Mouse (Mus musculus) stomach, embryonic 16.5 days (tissue): ENCODE data around the gene Hus1b. TPM values are rescaled to one million over a fixed set of nuclear protein-coding genes. Genes with fewer than 3 reads are reported as not detected.
A peak's percentile ranks its signal among the peaks of the same experiment; 100 is the strongest.

Source experiments
- ATAC-seq: fragments of 200-750 bp; cut with Nextera tagmentation; 2 replicates; pipeline ENCODE4 v1.8.0; 2017; ENCODE audit warnings: moderate number of reproducible peaks, moderate TSS enrichment; ENCODE audit not compliant: insufficient read depth, low FRiP score
- H3K27ac ChIP-seq: fragments of 300-500 bp; sonication (generic); 2 replicates; pipeline ENCODE4 v1.5.1; 2014; ENCODE audit warnings: low read length
- H3K27me3 ChIP-seq: fragments of 300-500 bp; sonication (generic); 2 replicates; pipeline ENCODE4 v1.6.1; 2014; ENCODE audit warnings: low read length, control low read depth, mixed read lengths; ENCODE audit not compliant: control insufficient read depth, insufficient read depth
- H3K36me3 ChIP-seq: fragments of 300-500 bp; sonication (generic); 2 replicates; pipeline ENCODE4 v1.6.1; 2014; ENCODE audit warnings: low read length; ENCODE audit not compliant: control insufficient read depth, insufficient read depth
- H3K4me1 ChIP-seq: fragments of 300-500 bp; sonication (generic); 2 replicates; pipeline ENCODE4 v1.6.1; 2014; ENCODE audit warnings: low read length, control low read depth, mixed read lengths; ENCODE audit not compliant: control insufficient read depth, insufficient read depth
- H3K4me2 ChIP-seq: fragments of 300-500 bp; sonication (generic); 2 replicates; pipeline ENCODE4 v1.6.1; 2014; ENCODE audit warnings: low read depth, low read length, mixed read lengths
- H3K4me3 ChIP-seq: fragments of 300-500 bp; sonication (generic); replicated peaks from 2 replicates; pipeline ENCODE4 v1.5.1; 2014; ENCODE audit warnings: mild to moderate bottlenecking, low read length
- H3K9ac ChIP-seq: fragments of 300-500 bp; sonication (generic); 2 replicates; pipeline ENCODE4 v1.6.1; 2014; ENCODE audit warnings: low read length
- H3K9me3 ChIP-seq: fragments of 300-500 bp; sonication (generic); replicated peaks from 2 replicates; pipeline ENCODE4 v1.6.1; 2016; ENCODE audit warnings: low read length, control low read depth; ENCODE audit not compliant: control insufficient read depth
- WGBS: fragments of 180-500 bp; shearing (Covaris S2); extraction: QIAGEN DNeasy Blood & Tissue Kit; methylation state at CpG from one replicate; pipeline ENCODE4 v1.1.7; 2014; 5-methylcytosine and 5-hydroxymethylcytosine counted together
- polyA plus RNA-seq: library from polyadenylated mRNA; unstranded; fragments of >200 nt; fragmentation: Nextera tagmentation; extraction: Ambion mirVana; gene quantifications from 2 replicates; pipeline ENCODE4 v1.2.1, GENCODE M21; 2015

The Hus1b gene
- not detected in 2 replicates for polyA plus RNA-seq

DNA sequence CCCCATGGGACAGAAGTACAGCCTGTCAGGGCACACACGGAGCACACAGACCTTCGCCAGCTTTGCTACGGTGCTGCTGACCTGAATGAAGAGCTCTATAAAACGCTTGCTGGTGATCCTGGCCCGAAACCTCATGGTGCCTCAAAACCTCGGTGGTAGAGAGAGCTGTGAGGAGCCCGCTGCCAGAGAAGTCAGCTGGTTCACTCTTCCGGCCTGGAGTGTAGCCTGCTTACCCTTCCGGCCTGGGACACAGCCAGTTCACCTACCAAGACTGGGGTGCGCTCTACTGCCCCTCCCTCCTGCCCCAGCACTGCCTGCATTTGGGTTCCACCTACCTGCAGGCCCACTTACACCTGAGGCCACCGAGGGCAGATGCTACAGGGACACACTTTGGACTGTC, at the start of gene Hus1b:
Gene Hus1b (minus strand): TSS at position 220 of the 400 bp plus-strand sequence.
- Histone ChIP-seq H3K27ac (no peak within 1 kb of the TSS), H3K4me3 (no peak within 1 kb of the TSS), H3K4me1 (peaks cover 13% of the 10 kb centered on the region), H3K4me2 (no peak within 1 kb of the TSS), H3K9ac (no peak within 1 kb of the TSS), H3K36me3 (no peaks in the 10 kb centered on the region), H3K27me3 (no peaks in the 10 kb centered on the region), H3K9me3 (no peaks in the 10 kb centered on the region)
- WGBS, result 88% methylated on average over 11 of the region's 11 CpGs
- no peak for ATAC-seq

DNA sequence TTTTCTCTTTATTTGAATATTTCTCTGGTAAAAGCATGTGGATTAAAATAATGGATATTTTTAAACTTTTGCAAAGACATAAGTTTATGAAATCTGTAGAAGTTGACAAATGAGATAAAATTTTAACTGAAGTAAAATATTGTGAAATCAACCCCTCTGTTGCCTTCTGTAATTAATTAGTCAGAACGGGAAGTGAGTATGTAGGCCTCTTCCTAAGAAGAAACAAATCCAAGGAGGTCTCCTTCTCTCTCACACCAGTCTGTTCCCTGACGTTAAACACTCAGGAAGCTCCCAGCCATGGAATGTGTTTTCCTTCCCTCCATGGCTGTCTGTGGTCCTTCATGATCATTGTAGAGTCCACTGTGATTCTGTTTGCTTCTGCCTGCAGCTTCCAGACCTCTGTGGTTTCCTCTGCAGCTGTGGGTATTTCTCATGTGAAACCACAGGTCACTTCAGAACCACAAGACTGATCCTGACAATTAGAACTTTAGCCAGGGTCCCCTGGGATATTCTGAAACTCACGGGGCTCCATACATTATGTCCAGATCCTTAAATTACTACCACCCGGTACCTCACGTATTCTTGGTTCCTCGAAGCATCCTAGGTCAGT, 46.8 kb upstream of the Hus1b start:
- H3K4me2 ChIP-seq, result no peak overlapping the region
- no peaks in the 10 kb centered on the region for H3K9me3 ChIP-seq
- no peaks in the 10 kb centered on the region for H3K4me1 ChIP-seq
- no peak overlapping the region for H3K9ac ChIP-seq
- WGBS, result 65% methylated on average over 6 of the region's 6 CpGs
- H3K27me3 ChIP-seq, result no peaks in the 10 kb centered on the region
- H3K27ac ChIP-seq, result no peak overlapping the region
- no peak for ATAC-seq
- no peak overlapping the region for H3K4me3 ChIP-seq
- H3K36me3 ChIP-seq, result no peaks in the 10 kb centered on the region

DNA sequence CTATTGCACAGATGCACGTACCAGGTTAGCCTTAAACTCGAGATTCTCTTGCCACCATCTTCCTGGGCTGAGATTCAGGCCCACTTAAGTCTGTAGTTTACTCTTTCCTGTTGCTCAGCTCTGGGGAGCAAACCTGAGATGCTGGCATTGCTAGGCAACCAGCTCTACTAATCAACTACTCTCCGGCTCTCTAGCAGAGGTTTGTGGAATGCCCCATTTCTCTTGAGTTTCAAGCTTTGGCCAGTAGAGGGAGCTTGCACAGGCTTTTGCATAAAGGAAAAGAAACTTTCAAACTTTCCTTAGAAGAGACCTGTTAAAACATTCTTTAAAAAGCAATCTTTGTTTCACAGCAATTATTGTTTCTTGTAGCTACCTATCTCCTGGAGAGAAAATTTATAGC, 46.3 kb upstream of the Hus1b start:
- H3K4me2 ChIP-seq, result no peak overlapping the region
- no peaks in the 10 kb centered on the region for H3K36me3 ChIP-seq
- no peak for ATAC-seq
- no peaks in the 10 kb centered on the region for H3K4me1 ChIP-seq
- no peaks in the 10 kb centered on the region for H3K27me3 ChIP-seq
- 31% methylated on average over 3 of the region's 3 CpGs for WGBS
- H3K9ac ChIP-seq, result no peak overlapping the region
- H3K9me3 ChIP-seq, result no peaks in the 10 kb centered on the region
- H3K4me3 ChIP-seq, result no peak overlapping the region
- no peak overlapping the region for H3K27ac ChIP-seq

- H3K27me3 ChIP-seq, result no peaks in the 10 kb centered on the region
- no peak overlapping the region for H3K9ac ChIP-seq
- ATAC-seq, result 0 out of 2 replicates have a peak, but pooled peaks have one; percentile 38
- WGBS, result 22% methylated on average over 9 of the region's 9 CpGs
- no peak overlapping the region for H3K4me3 ChIP-seq
- no peak overlapping the region for H3K27ac ChIP-seq
- H3K36me3 ChIP-seq, result no peaks in the 10 kb centered on the region
- peaks cover 10% of the 10 kb centered on the region; the same call in 1 of the 2 replicates for H3K4me1 ChIP-seq
- H3K9me3 ChIP-seq, result no peaks in the 10 kb centered on the region
- H3K4me2 ChIP-seq, result no peak overlapping the region
Measured at GRCm38 (mm10) chr13:30990233-30990632, 42.7 kb upstream of the Hus1b start.

- no peak for ATAC-seq
- Histone ChIP-seq H3K36me3 (no peaks in the 10 kb centered on the region), H3K9me3 (no peaks in the 10 kb centered on the region), H3K9ac (no peak overlapping the region), H3K4me1 (peaks cover 10% of the 10 kb centered on the region; the same call in 1 of the 2 replicates), H3K27me3 (no peaks in the 10 kb centered on the region), H3K27ac (peak overlapping the region; percentile 13; the same call in 1 of the 2 replicates), H3K4me3 (no peak overlapping the region), H3K4me2 (no peak overlapping the region)
- WGBS, result 62% methylated on average over 10 of the region's 10 CpGs
Measured at GRCm38 (mm10) chr13:30989710-30990109, 42.2 kb upstream of the Hus1b start.

- H3K4me1 ChIP-seq, result peaks cover 10% of the 10 kb centered on the region; the same call in 1 of the 2 replicates
- H3K27ac ChIP-seq, result no peak overlapping the region
- no peak overlapping the region for H3K9ac ChIP-seq
- no peak overlapping the region for H3K4me2 ChIP-seq
- no peaks in the 10 kb centered on the region for H3K27me3 ChIP-seq
- no peaks in the 10 kb centered on the region for H3K9me3 ChIP-seq
- no peak for ATAC-seq
- WGBS, result 78% methylated on average over 2 of the region's 2 CpGs
- H3K4me3 ChIP-seq, result no peak overlapping the region
- no peaks in the 10 kb centered on the region for H3K36me3 ChIP-seq
Measured at GRCm38 (mm10) chr13:30987686-30988085, 40.1 kb upstream of the Hus1b start.

DNA sequence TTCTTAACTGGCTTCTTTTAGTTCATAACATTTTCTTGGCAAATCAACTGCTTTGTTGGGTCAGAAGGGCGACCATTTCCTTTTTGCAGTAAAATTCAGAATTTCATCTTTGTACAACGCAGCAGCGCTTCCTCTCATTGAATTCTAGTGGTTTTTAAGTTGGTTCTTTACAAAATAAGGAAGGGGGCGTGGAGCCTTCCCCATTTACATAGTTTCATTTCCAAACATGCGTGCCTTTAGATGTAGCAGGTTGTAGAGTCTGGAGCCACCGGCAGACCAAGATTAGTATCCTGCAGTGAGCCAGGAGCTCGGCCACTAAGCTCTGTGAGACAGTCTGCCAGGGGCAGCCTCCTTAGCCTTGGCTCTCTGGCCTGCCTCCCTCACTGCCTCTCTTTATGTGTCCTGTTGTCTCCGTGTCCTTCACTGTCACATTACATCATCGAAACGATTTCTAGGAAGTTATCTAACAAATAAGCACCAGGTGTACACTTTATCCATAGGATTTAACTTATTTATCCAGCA, 39.4 kb upstream of the Hus1b start:
- Histone ChIP-seq H3K9ac (peak overlapping the region; percentile 41; the same call in 1 of the 2 replicates), H3K4me3 (no peak overlapping the region), H3K36me3 (no peaks in the 10 kb centered on the region), H3K27me3 (no peaks in the 10 kb centered on the region), H3K4me1 (peaks cover 10% of the 10 kb centered on the region; the same call in 1 of the 2 replicates), H3K9me3 (no peaks in the 10 kb centered on the region), H3K27ac (peak overlapping the region; percentile 50), H3K4me2 (peak overlapping the region; percentile 79)
- 57% methylated on average over 10 of the region's 10 CpGs for WGBS
- ATAC-seq, result no peak

- Histone ChIP-seq H3K36me3 (no peaks in the 10 kb centered on the region), H3K9ac (peak overlapping the region; percentile 71), H3K27ac (peak overlapping the region; percentile 83), H3K4me2 (peak overlapping the region; percentile 79), H3K4me1 (peaks cover 10% of the 10 kb centered on the region; the same call in 1 of the 2 replicates), H3K4me3 (peak overlapping the region; percentile 45), H3K27me3 (no peaks in the 10 kb centered on the region), H3K9me3 (no peaks in the 10 kb centered on the region)
- peak; percentile 74 for ATAC-seq
- 14% methylated on average over 27 of the region's 27 CpGs for WGBS
Measured at GRCm38 (mm10) chr13:30985598-30986466, 38.3 kb upstream of the Hus1b start.

DNA sequence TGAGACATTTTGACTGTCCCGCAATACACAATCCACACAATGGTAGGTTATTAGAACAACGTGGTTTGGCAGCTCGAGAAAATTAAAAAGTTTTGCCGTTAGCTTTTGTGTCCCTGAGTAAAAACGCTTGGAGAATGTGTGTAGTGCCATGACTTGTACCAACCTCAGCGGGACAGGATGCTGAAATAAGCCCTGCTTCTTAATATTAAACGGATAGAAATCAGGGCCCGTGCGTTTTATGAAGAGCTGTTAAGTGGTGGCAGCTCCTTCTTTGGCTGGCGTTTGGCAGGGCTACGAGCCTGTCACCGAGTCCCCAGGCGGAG, 37.7 kb upstream of the Hus1b start:
- WGBS, result 16% methylated on average over 13 of the region's 13 CpGs
- Histone ChIP-seq H3K27ac (peak overlapping the region; percentile 83), H3K9ac (peak overlapping the region; percentile 71)

More for the DNA sequence above, 37.7 kb upstream of the Hus1b start:
- no peak for ATAC-seq
- Histone ChIP-seq H3K4me3 (peak overlapping the region; percentile 45), H3K27me3 (no peaks in the 10 kb centered on the region), H3K9me3 (no peaks in the 10 kb centered on the region), H3K4me1 (peaks cover 10% of the 10 kb centered on the region; the same call in 1 of the 2 replicates), H3K36me3 (no peaks in the 10 kb centered on the region), H3K4me2 (peak overlapping the region; percentile 79)
